Mouse (Mus musculus) forebrain, embryonic 16.5 days (tissue): ENCODE results near the gene Stim1. TPM values are rescaled to one million over a fixed set of nuclear protein-coding genes. Genes with fewer than 3 reads are reported as not detected.

ENCODE experiments used
- ATAC-seq: fragments of 200-750 bp; cut with Nextera tagmentation; 2 replicates; pipeline ENCODE4 v1.8.0; 2017; ENCODE audit warnings: mild to moderate bottlenecking, moderate library complexity
- H3K27ac ChIP-seq: fragments of 300-500 bp; sonication (generic); 2 replicates; pipeline ENCODE4 v1.5.1; 2014; ENCODE audit warnings: low read length, control low read depth
- H3K27me3 ChIP-seq: fragments of 300-500 bp; sonication (generic); replicated peaks from 2 replicates; pipeline ENCODE4 v1.6.1; 2014; ENCODE audit warnings: low read length; ENCODE audit not compliant: control insufficient read depth, insufficient read depth
- H3K36me3 ChIP-seq: fragments of 300-500 bp; sonication (generic); 2 replicates; pipeline ENCODE4 v1.6.1; 2014; ENCODE audit not compliant: control insufficient read depth, insufficient read depth
- H3K4me1 ChIP-seq: fragments of 300-500 bp; sonication (generic); replicated peaks from 2 replicates; pipeline ENCODE4 v1.6.1; 2014; ENCODE audit warnings: low read length; ENCODE audit not compliant: control insufficient read depth, insufficient read depth
- H3K4me2 ChIP-seq: fragments of 300-500 bp; sonication (generic); 2 replicates; pipeline ENCODE4 v1.6.1; 2014; ENCODE audit warnings: mild to moderate bottlenecking, low read length, control low read depth
- H3K4me3 ChIP-seq: fragments of 300-500 bp; sonication (generic); replicated peaks from 2 replicates; pipeline ENCODE4 v1.5.1; 2014; ENCODE audit warnings: mild to moderate bottlenecking, low read length, control low read depth
- H3K9ac ChIP-seq: fragments of 300-500 bp; sonication (generic); replicated peaks from 2 replicates; pipeline ENCODE4 v1.6.1; 2014; ENCODE audit warnings: low read depth, low read length, control low read depth
- H3K9me3 ChIP-seq: fragments of 300-500 bp; sonication (generic); 2 replicates; pipeline ENCODE4 v1.6.1; 2016; ENCODE audit warnings: low read length; ENCODE audit not compliant: control insufficient read depth
- whole genome bisulfite sequencing: fragments of 180-500 bp; shearing (Covaris S2); extraction: QIAGEN DNeasy Blood & Tissue Kit; methylation state at CpG from one replicate; pipeline ENCODE4 v1.1.7; 2014; 5-methylcytosine and 5-hydroxymethylcytosine counted together
- polyA plus RNA-seq: library from polyadenylated mRNA; unstranded; fragments of >200 nt; fragmentation: Nextera tagmentation; extraction: Ambion mirVana; gene quantifications from 2 replicates; pipeline ENCODE4 v1.2.1, GENCODE M21; 2015

Gene Stim1
- polyA plus RNA-seq, 1 experiment from 2014 or later: 12.1 TPM

- ATAC-seq: no peak
- no peak overlapping the region for H3K4me3 ChIP-seq
- 96% methylated on average over 3 of the region's 3 CpGs for WGBS
- no peak overlapping the region for H3K9ac ChIP-seq
- no peak overlapping the region for H3K4me2 ChIP-seq
- no peaks in the 10 kb centered on the region for H3K9me3 ChIP-seq
- no peaks in the 10 kb centered on the region for H3K27me3 ChIP-seq
- no peak overlapping the region for H3K27ac ChIP-seq
- H3K36me3 ChIP-seq: no peaks in the 10 kb centered on the region
- H3K4me1 ChIP-seq: peaks cover 10% of the 10 kb centered on the region
These were observed 4.9 kb downstream of the Stim1 start for GRCm38 (mm10) chr7:102272422-102272948.

DNA sequence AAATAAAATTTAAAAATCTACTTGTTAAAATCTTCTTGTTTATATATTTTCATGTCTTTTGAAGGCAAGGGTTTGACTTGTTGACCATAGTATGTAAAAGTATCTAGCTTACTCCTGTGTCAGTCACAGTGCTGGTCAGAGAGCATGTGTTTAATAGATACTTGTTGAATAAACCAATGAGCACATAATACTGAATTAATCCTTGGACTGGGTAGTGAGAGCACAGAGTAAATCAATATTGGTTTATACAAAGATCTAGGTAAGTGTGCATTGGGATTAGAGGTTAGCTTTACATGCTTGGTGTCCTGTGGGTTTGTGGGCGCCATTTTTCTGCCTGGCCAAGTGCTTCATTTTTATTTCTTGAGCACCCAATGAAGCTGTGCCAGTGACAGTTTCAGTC is 13.8 kb downstream of the Stim1 start:
- no peaks in the 10 kb centered on the region for H3K27me3 ChIP-seq
- ATAC-seq: no peak
- H3K4me1 ChIP-seq: no peaks in the 10 kb centered on the region
- H3K4me2 ChIP-seq: no peak overlapping the region
- WGBS: 97% methylated on average over 1 of the region's 1 CpGs
- no peak overlapping the region for H3K27ac ChIP-seq
- H3K4me3 ChIP-seq: no peak overlapping the region
- no peaks in the 10 kb centered on the region for H3K36me3 ChIP-seq
- no peaks in the 10 kb centered on the region for H3K9me3 ChIP-seq
- no peak overlapping the region for H3K9ac ChIP-seq

DNA sequence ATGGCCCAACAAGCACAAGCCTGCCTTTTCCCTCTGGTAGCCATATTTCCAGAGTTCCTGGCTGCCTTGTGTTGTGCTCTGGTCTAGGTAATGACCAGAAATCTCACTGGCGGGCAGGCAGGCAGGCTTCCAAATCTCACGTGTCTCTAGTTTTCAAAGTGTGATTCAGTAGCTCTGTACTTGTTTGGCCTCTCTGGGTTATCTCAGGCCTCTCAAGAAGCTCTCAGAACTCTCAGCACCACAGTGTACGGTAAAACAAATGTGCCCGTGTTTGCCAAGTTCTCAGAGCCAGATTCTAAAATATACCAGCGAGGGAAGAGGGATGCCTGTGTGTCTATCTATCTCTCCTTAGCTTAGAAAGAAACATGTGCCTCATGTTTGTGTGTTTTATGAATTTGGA is 14.7 kb downstream of the Stim1 start:
- no peaks in the 10 kb centered on the region for H3K9me3 ChIP-seq
- no peak overlapping the region for H3K27ac ChIP-seq
- WGBS: 84% methylated on average over 5 of the region's 5 CpGs
- no peaks in the 10 kb centered on the region for H3K27me3 ChIP-seq
- no peak overlapping the region for H3K9ac ChIP-seq
- H3K36me3 ChIP-seq: no peaks in the 10 kb centered on the region
- no peak overlapping the region for H3K4me3 ChIP-seq
- no peaks in the 10 kb centered on the region for H3K4me1 ChIP-seq
- ATAC-seq: no peak
- no peak overlapping the region for H3K4me2 ChIP-seq

DNA sequence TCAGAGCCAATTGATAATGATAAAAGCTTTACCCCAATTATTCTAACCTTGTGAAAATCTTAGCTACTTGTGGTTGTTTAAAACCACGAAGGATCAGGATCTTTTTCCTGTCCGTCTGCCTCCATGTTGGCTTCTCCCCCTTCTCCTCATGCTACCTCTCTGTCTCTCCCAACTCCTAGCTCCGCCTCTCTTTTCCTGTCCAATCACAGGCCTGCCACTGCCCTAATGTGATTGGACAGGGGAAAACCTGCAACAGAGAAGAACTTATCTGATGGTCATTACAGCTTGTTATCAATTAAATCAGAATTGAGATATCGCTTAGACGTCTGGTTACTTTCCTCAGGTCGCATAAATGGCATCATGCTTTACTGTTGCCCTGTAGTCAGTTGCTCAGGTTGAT is 21.9 kb downstream of the Stim1 start:
- WGBS: 85% methylated on average over 6 of the region's 6 CpGs
- no peak overlapping the region for H3K4me2 ChIP-seq
- H3K36me3 ChIP-seq: no peaks in the 10 kb centered on the region
- H3K27ac ChIP-seq: no peak overlapping the region
- H3K27me3 ChIP-seq: no peaks in the 10 kb centered on the region
- no peak for ATAC-seq
- H3K4me3 ChIP-seq: no peak overlapping the region
- H3K9ac ChIP-seq: no peak overlapping the region
- H3K9me3 ChIP-seq: no peaks in the 10 kb centered on the region
- no peaks in the 10 kb centered on the region for H3K4me1 ChIP-seq

GRCm38 (mm10) chr7:102292228-102292627 is 24.6 kb downstream of the Stim1 start:
- WGBS: 93% methylated on average over 3 of the region's 3 CpGs

GRCm38 (mm10) chr7:102293234-102293633 is 25.6 kb downstream of the Stim1 start:
- no peak overlapping the region for H3K27ac ChIP-seq
- WGBS: 7% methylated on average over 2 of the region's 2 CpGs
- no peak overlapping the region for H3K4me2 ChIP-seq
- no peaks in the 10 kb centered on the region for H3K9me3 ChIP-seq
- no peak overlapping the region for H3K9ac ChIP-seq
- no peaks in the 10 kb centered on the region for H3K36me3 ChIP-seq
- H3K4me1 ChIP-seq: no peaks in the 10 kb centered on the region
- no peaks in the 10 kb centered on the region for H3K27me3 ChIP-seq
- no peak overlapping the region for H3K4me3 ChIP-seq
- ATAC-seq: no peak

More at GRCm38 (mm10) chr7:102292228-102292627, 24.6 kb downstream of the Stim1 start:
- ATAC-seq: no peak
- Histone ChIP-seq H3K4me3 (no peak overlapping the region), H3K9ac (no peak overlapping the region), H3K4me1 (no peaks in the 10 kb centered on the region), H3K36me3 (no peaks in the 10 kb centered on the region), H3K4me2 (no peak overlapping the region), H3K27me3 (no peaks in the 10 kb centered on the region), H3K27ac (no peak overlapping the region), H3K9me3 (no peaks in the 10 kb centered on the region)

GRCm38 (mm10) chr7:102300761-102301160 is 33.2 kb downstream of the Stim1 start:
- Histone ChIP-seq H3K9ac (no peak overlapping the region), H3K27me3 (no peaks in the 10 kb centered on the region), H3K4me2 (no peak overlapping the region), H3K27ac (no peak overlapping the region), H3K4me3 (no peak overlapping the region), H3K36me3 (no peaks in the 10 kb centered on the region), H3K9me3 (no peaks in the 10 kb centered on the region), H3K4me1 (no peaks in the 10 kb centered on the region)
- no peak for ATAC-seq
- 90% methylated on average over 1 of the region's 1 CpGs for WGBS

GRCm38 (mm10) chr7:102302471-102302870 is 34.9 kb downstream of the Stim1 start:
- ATAC-seq: no peak
- Histone ChIP-seq H3K4me2 (no peak overlapping the region), H3K36me3 (no peaks in the 10 kb centered on the region), H3K9me3 (no peaks in the 10 kb centered on the region), H3K4me3 (no peak overlapping the region), H3K27me3 (no peaks in the 10 kb centered on the region), H3K27ac (no peak overlapping the region), H3K4me1 (no peaks in the 10 kb centered on the region), H3K9ac (no peak overlapping the region)
- 93% methylated on average over 4 of the region's 4 CpGs for WGBS

DNA sequence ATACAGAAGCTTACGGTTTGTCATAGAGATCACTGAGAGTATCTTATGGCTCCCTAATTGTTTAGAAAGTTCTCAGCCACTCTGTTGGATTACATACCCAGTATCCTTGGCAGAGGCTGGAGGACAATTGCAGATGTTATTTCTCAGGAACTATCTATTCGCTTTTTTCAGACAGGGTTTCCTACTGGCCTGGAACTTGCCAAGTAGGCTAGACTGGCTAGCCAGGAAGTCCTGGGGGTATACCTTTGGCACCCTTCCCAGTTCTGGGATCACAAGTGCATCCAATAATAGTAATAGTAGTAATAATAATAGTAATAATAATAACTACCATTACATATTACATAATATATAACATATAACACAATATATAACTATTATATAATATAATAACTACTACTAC is 38.0 kb downstream of the Stim1 start:
- Histone ChIP-seq H3K4me3 (no peak overlapping the region), H3K27ac (no peak overlapping the region), H3K4me1 (no peaks in the 10 kb centered on the region), H3K9me3 (no peaks in the 10 kb centered on the region), H3K36me3 (no peaks in the 10 kb centered on the region), H3K9ac (no peak overlapping the region), H3K27me3 (no peaks in the 10 kb centered on the region), H3K4me2 (no peak overlapping the region)
- 91% methylated on average over 2 of the region's 2 CpGs for WGBS
- no peak for ATAC-seq

DNA sequence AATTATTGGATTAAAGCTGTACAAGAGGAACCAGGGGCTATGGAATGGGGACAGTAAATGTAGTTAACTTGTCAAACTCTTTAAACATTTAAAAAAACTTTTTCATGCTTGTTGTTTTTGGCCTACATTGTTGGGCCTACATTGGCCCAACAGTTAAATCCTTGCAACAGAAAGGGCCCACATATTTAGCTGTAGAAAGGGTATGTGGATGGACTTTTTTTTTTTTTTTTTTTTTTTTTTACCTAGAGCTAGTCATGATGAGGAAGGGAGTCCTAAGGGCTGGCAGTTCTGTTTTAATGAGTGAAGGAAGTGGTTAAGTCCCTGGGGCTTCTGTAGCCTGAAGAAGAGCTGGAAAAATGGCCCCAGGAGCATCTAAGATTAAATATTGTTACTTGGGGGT is 42.7 kb downstream of the Stim1 start:
- Histone ChIP-seq H3K27ac (no peak overlapping the region), H3K4me2 (no peak overlapping the region), H3K4me1 (no peaks in the 10 kb centered on the region), H3K36me3 (no peaks in the 10 kb centered on the region), H3K9ac (no peak overlapping the region), H3K4me3 (no peak overlapping the region), H3K9me3 (no peaks in the 10 kb centered on the region), H3K27me3 (no peaks in the 10 kb centered on the region)
- no peak for ATAC-seq
